Mouse (Mus musculus): ENCODE measurements around the gene Zbtb48. TPM values are rescaled to one million over a fixed set of nuclear protein-coding genes. Genes with fewer than 3 reads are reported as not detected.

Zbtb48 gene
- polyA plus RNA-seq, 1 experiment from 2014 or later, result 23.7 TPM

GRCm38 (mm10) chr4:151995371-151996172, 31.9 kb downstream of the Zbtb48 start:
- Histone ChIP-seq H3K4me1 (peaks cover 21% of the 10 kb centered on the region), H3K27me3 (0 out of 2 replicates have a peak, but pooled peaks cover 4% of the 10 kb centered on the region), H3K4me3 (replicated peaks) (peak overlapping the region; percentile 98), H3K4me2 (peak overlapping the region; percentile 80), H3K27ac (peak overlapping the region; percentile 75), H3K9me3 (no peaks in the 10 kb centered on the region), H3K9ac (peak overlapping the region; percentile 87), H3K36me3 (replicated peaks) (peaks cover 23% of the 10 kb centered on the region)
- peak; percentile 69 for ATAC-seq (ENCODE audit: low FRiP score)
- under 1% methylated on average over 69 of the region's 111 CpGs for WGBS

- peak; percentile 5; the same call in 1 of the 2 replicates for ATAC-seq (ENCODE audit: low FRiP score)
- H3K4me2 ChIP-seq, result peak overlapping the region; percentile 80
- H3K4me1 ChIP-seq, result peaks cover 21% of the 10 kb centered on the region
- H3K36me3 ChIP-seq (replicated peaks), result peaks cover 27% of the 10 kb centered on the region
- H3K9ac ChIP-seq, result peak overlapping the region; percentile 87
- peak overlapping the region; percentile 75 for H3K27ac ChIP-seq
- H3K4me3 ChIP-seq (replicated peaks), result peak overlapping the region; percentile 98
- 1% methylated on average over 61 of the region's 61 CpGs for WGBS
- no peaks in the 10 kb centered on the region for H3K9me3 ChIP-seq
- H3K27me3 ChIP-seq, result 0 out of 2 replicates have a peak, but pooled peaks cover 4% of the 10 kb centered on the region
Observed at GRCm38 (mm10) chr4:151994228-151995171, 33.0 kb downstream of the Zbtb48 start.

- H3K4me3 ChIP-seq (replicated peaks), result no peak overlapping the region
- peaks cover 27% of the 10 kb centered on the region for H3K36me3 ChIP-seq (replicated peaks)
- ATAC-seq (ENCODE audit: low FRiP score), result no peak
- no peak overlapping the region for H3K4me2 ChIP-seq
- no peaks in the 10 kb centered on the region for H3K9me3 ChIP-seq
- H3K9ac ChIP-seq, result no peak overlapping the region
- WGBS, result 81% methylated on average over 6 of the region's 6 CpGs
- peaks cover 28% of the 10 kb centered on the region for H3K4me1 ChIP-seq
- 0 out of 2 replicates have a peak, but pooled peaks cover 4% of the 10 kb centered on the region for H3K27me3 ChIP-seq
- no peak overlapping the region for H3K27ac ChIP-seq
Observed at GRCm38 (mm10) chr4:151993035-151993434, 34.4 kb downstream of the Zbtb48 start.

GRCm38 (mm10) chr4:151992091-151992490, 35.4 kb downstream of the Zbtb48 start:
- no peak for ATAC-seq (ENCODE audit: low FRiP score)
- H3K4me1 ChIP-seq, result peaks cover 32% of the 10 kb centered on the region
- H3K4me3 ChIP-seq (replicated peaks), result no peak overlapping the region
- WGBS, result 90% methylated on average over 9 of the region's 9 CpGs
- H3K9ac ChIP-seq, result no peak overlapping the region
- 0 out of 2 replicates have a peak, but pooled peaks cover 4% of the 10 kb centered on the region for H3K27me3 ChIP-seq
- no peak overlapping the region for H3K27ac ChIP-seq
- H3K36me3 ChIP-seq (replicated peaks), result peaks cover 27% of the 10 kb centered on the region
- H3K9me3 ChIP-seq, result no peaks in the 10 kb centered on the region
- no peak overlapping the region for H3K4me2 ChIP-seq

GRCm38 (mm10) chr4:151989110-151989488, 38.4 kb downstream of the Zbtb48 start:
- peaks cover 37% of the 10 kb centered on the region for H3K4me1 ChIP-seq
- H3K4me3 ChIP-seq (replicated peaks), result peak overlapping the region; percentile 77
- 0 out of 2 replicates have a peak, but pooled peaks cover 4% of the 10 kb centered on the region for H3K27me3 ChIP-seq
- peak overlapping the region; percentile 72 for H3K27ac ChIP-seq
- peak overlapping the region; percentile 92 for H3K9ac ChIP-seq
- WGBS, result 33% methylated on average over 6 of the region's 6 CpGs
- ATAC-seq (ENCODE audit: low FRiP score), result peak; percentile 12; the same call in 1 of the 2 replicates
- H3K9me3 ChIP-seq, result no peaks in the 10 kb centered on the region
- H3K36me3 ChIP-seq (replicated peaks), result peaks cover 38% of the 10 kb centered on the region
- peak overlapping the region; percentile 83 for H3K4me2 ChIP-seq

- Histone ChIP-seq H3K4me1 (peaks cover 36% of the 10 kb centered on the region), H3K4me3 (replicated peaks) (peak within 1 kb of the TSS; percentile 77), H3K27ac (peak within 1 kb of the TSS; percentile 72), H3K4me2 (peak within 1 kb of the TSS; percentile 83), H3K9ac (peak within 1 kb of the TSS; percentile 92), H3K36me3 (replicated peaks) (peaks cover 38% of the 10 kb centered on the region), H3K9me3 (no peaks in the 10 kb centered on the region), H3K27me3 (0 out of 2 replicates have a peak, but pooled peaks cover 4% of the 10 kb centered on the region)
- peak; percentile 82 for ATAC-seq (ENCODE audit: low FRiP score)
- 1% methylated on average over 54 of the region's 54 CpGs for WGBS
Observed at GRCm38 (mm10) chr4:151988342-151989109, 38.9 kb downstream of the Zbtb48 start, which contains the start of gene Thap3. TSS of gene Thap3 (minus strand) at chr4:151988997.

GRCm38 (mm10) chr4:151988014-151988341, 39.5 kb downstream of the Zbtb48 start:
- no peak for ATAC-seq (ENCODE audit: low FRiP score)
- peak overlapping the region; percentile 72; the same call in 1 of the 2 replicates for H3K27ac ChIP-seq

GRCm38 (mm10) chr4:151986650-151987049, 40.8 kb downstream of the Zbtb48 start:
- no peaks in the 10 kb centered on the region for H3K27me3 ChIP-seq
- no peaks in the 10 kb centered on the region for H3K9me3 ChIP-seq
- no peak overlapping the region for H3K4me3 ChIP-seq (replicated peaks)
- H3K9ac ChIP-seq, result peak overlapping the region; percentile 36; the same call in 1 of the 2 replicates
- 68% methylated on average over 8 of the region's 8 CpGs for WGBS
- no peak overlapping the region for H3K4me2 ChIP-seq
- no peak overlapping the region for H3K27ac ChIP-seq
- no peak for ATAC-seq (ENCODE audit: low FRiP score)
- H3K36me3 ChIP-seq (replicated peaks), result peaks cover 38% of the 10 kb centered on the region
- H3K4me1 ChIP-seq, result peaks cover 39% of the 10 kb centered on the region

More at GRCm38 (mm10) chr4:151988014-151988341, 39.5 kb downstream of the Zbtb48 start:
- peak overlapping the region; percentile 92 for H3K9ac ChIP-seq
- WGBS, result 22% methylated on average over 10 of the region's 10 CpGs
- H3K4me2 ChIP-seq, result peak overlapping the region; percentile 83
- peak overlapping the region; percentile 77 for H3K4me3 ChIP-seq (replicated peaks)
- H3K27me3 ChIP-seq, result no peaks in the 10 kb centered on the region
- peaks cover 37% of the 10 kb centered on the region for H3K4me1 ChIP-seq
- peaks cover 42% of the 10 kb centered on the region for H3K36me3 ChIP-seq (replicated peaks)
- no peaks in the 10 kb centered on the region for H3K9me3 ChIP-seq

- ATAC-seq (ENCODE audit: low FRiP score), result no peak
- H3K9me3 ChIP-seq, result no peaks in the 10 kb centered on the region
- no peak overlapping the region for H3K4me2 ChIP-seq
- H3K27me3 ChIP-seq, result no peaks in the 10 kb centered on the region
- H3K4me3 ChIP-seq (replicated peaks), result no peak overlapping the region
- peaks cover 42% of the 10 kb centered on the region for H3K4me1 ChIP-seq
- peaks cover 32% of the 10 kb centered on the region for H3K36me3 ChIP-seq (replicated peaks)
- no peak overlapping the region for H3K27ac ChIP-seq
- no peak overlapping the region for H3K9ac ChIP-seq
- WGBS, result 43% methylated on average over 10 of the region's 10 CpGs
Observed at GRCm38 (mm10) chr4:151985886-151986285, 41.6 kb downstream of the Zbtb48 start.

GRCm38 (mm10) chr4:151983560-151983959, 43.9 kb downstream of the Zbtb48 start:
- Histone ChIP-seq H3K9me3 (no peaks in the 10 kb centered on the region), H3K36me3 (replicated peaks) (peaks cover 43% of the 10 kb centered on the region), H3K9ac (no peak overlapping the region), H3K4me1 (peaks cover 38% of the 10 kb centered on the region), H3K27ac (peak overlapping the region; percentile 8; the same call in 1 of the 2 replicates), H3K4me2 (no peak overlapping the region), H3K27me3 (no peaks in the 10 kb centered on the region), H3K4me3 (replicated peaks) (no peak overlapping the region)
- WGBS, result 31% methylated on average over 9 of the region's 9 CpGs
- ATAC-seq (ENCODE audit: low FRiP score), result no peak

- Histone ChIP-seq H3K9ac (no peak overlapping the region), H3K9me3 (no peaks in the 10 kb centered on the region), H3K4me3 (replicated peaks) (no peak overlapping the region), H3K36me3 (replicated peaks) (peaks cover 46% of the 10 kb centered on the region), H3K27me3 (no peaks in the 10 kb centered on the region), H3K4me1 (peaks cover 35% of the 10 kb centered on the region), H3K27ac (peak overlapping the region; percentile 8; the same call in 1 of the 2 replicates), H3K4me2 (no peak overlapping the region)
- 60% methylated on average over 17 of the region's 17 CpGs for WGBS
- no peak for ATAC-seq (ENCODE audit: low FRiP score)
Observed at GRCm38 (mm10) chr4:151983043-151983442, 44.4 kb downstream of the Zbtb48 start.

All from forebrain, embryonic 12.5 days (tissue).